Mouse (Mus musculus): ENCODE data around the gene Nav1.

DNA sequence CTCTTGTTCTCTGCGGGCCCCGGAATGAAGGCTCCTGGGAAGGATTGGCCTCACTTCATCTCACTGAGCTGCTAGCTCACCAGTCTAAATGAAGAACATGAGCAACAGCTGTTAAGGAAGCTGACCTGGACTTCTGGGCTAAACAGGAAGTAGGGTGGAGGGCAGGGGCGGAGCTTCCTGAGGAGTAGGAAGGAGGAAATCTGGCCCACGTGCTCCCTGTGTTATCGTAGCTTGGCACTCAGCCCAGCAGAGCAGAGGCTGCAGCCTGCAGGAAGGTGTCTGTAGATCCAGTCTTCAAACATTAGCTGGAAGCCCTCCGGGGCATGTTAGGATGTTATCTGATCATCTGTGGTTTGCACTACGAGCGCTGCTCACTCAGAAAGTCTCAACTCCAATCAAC lies 24.4 kb upstream of the Nav1 start:
- TF ChIP-seq CTCF (IDR thresholded peaks at IDR 0.05; ENCODE audit: insufficient read depth, low read depth, low read length) (no peak), POLR2A (IDR thresholded peaks at IDR 0.05; ENCODE audit: insufficient read depth, low read depth, low read length) (no peak)
